Mouse (Mus musculus) heart, embryonic 13.5 days (tissue): ENCODE results near the gene Gm5592. TPM values are rescaled to one million over a fixed set of nuclear protein-coding genes. Genes with fewer than 3 reads are reported as not detected.
"Not testable (repeated sequence)": the region's sequence is repeated elsewhere in the genome, so short reads cannot be mapped to it uniquely, and the experiment has no call there.

Experiments used
- ATAC-seq: fragments of 200-750 bp; cut with Nextera tagmentation; 2 replicates; pipeline ENCODE4 v1.8.0; 2017; ENCODE audit warnings: moderate TSS enrichment; ENCODE audit not compliant: insufficient number of reproducible peaks, low FRiP score, low TSS enrichment; ENCODE audit errors: extremely low read depth
- H3K27ac ChIP-seq: fragments of 300-500 bp; sonication (generic); replicated peaks from 2 replicates; pipeline ENCODE4 v1.5.1; 2015; ENCODE audit warnings: moderate library complexity, mild to moderate bottlenecking, inconsistent platforms
- H3K27me3 ChIP-seq: fragments of 300-500 bp; sonication (generic); replicated peaks from 2 replicates; pipeline ENCODE4 v1.6.1; 2015; ENCODE audit warnings: mild to moderate bottlenecking, inconsistent platforms
- H3K36me3 ChIP-seq: fragments of 300-500 bp; sonication (generic); 2 replicates; pipeline ENCODE4 v1.6.1; 2015; ENCODE audit warnings: mild to moderate bottlenecking, inconsistent platforms
- H3K4me1 ChIP-seq: fragments of 300-500 bp; sonication (generic); 2 replicates; pipeline ENCODE4 v1.6.1; 2015; ENCODE audit warnings: inconsistent platforms
- H3K4me2 ChIP-seq: fragments of 300-500 bp; sonication (generic); 2 replicates; pipeline ENCODE4 v1.6.1; 2015; ENCODE audit warnings: inconsistent platforms, mild to moderate bottlenecking, moderate library complexity
- H3K4me3 ChIP-seq: fragments of 300-500 bp; sonication (generic); 2 replicates; pipeline ENCODE4 v1.5.1; 2015; ENCODE audit warnings: moderate library complexity, mild to moderate bottlenecking, inconsistent platforms
- H3K9ac ChIP-seq: fragments of 300-500 bp; sonication (generic); 2 replicates; pipeline ENCODE4 v1.6.1; 2015; ENCODE audit warnings: inconsistent platforms, mild to moderate bottlenecking, moderate library complexity
- H3K9me3 ChIP-seq: fragments of 300-500 bp; sonication (generic); 2 replicates; pipeline ENCODE4 v1.6.1; 2016; ENCODE audit warnings: inconsistent platforms
- WGBS: fragments of 180-500 bp; shearing (Covaris S2); methylation state at CpG from one replicate; pipeline ENCODE4 v1.1.7; 2015; ENCODE audit warnings: mixed read lengths; 5-methylcytosine and 5-hydroxymethylcytosine counted together
- polyA plus RNA-seq: library from polyadenylated mRNA; unstranded; fragments of >200 nt; fragmentation: Nextera tagmentation; extraction: Ambion mirVana; gene quantifications from 2 replicates; pipeline ENCODE4 v1.2.1, GENCODE M21; 2015

Gene Gm5592
- not detected in 2 replicates for polyA plus RNA-seq

- not testable (repeated sequence) for H3K4me2 ChIP-seq, H3K27ac ChIP-seq, H3K9me3 ChIP-seq, H3K4me1 ChIP-seq, H3K9ac ChIP-seq, H3K27me3 ChIP-seq, H3K4me3 ChIP-seq, H3K36me3 ChIP-seq, ATAC-seq
- 72% methylated on average over 4 of the region's 4 CpGs for WGBS
Observed at GRCm38 (mm10) chr7:41153541-41153940, at the start of gene Gm5592. TSS of gene Gm5592 (plus strand) at chr7:41153841.

- not testable (repeated sequence) for H3K9me3 ChIP-seq, H3K4me3 ChIP-seq, H3K27me3 ChIP-seq, H3K27ac ChIP-seq, H3K4me1 ChIP-seq, H3K4me2 ChIP-seq, H3K9ac ChIP-seq, H3K36me3 ChIP-seq, ATAC-seq
- WGBS: 78% methylated on average over 2 of the region's 2 CpGs
Observed at GRCm38 (mm10) chr7:41155806-41156205, 2.2 kb downstream of the Gm5592 start.

- not testable (repeated sequence) for ATAC-seq, H3K36me3 ChIP-seq, H3K9ac ChIP-seq, H3K4me2 ChIP-seq, H3K4me1 ChIP-seq, H3K27me3 ChIP-seq, H3K4me3 ChIP-seq, H3K27ac ChIP-seq
- H3K9me3 ChIP-seq: peaks cover 13% of the 10 kb centered on the region; the same call in 1 of the 2 replicates
- WGBS: no CpG with 5 or more reads among the region's 1 CpGs
Observed at GRCm38 (mm10) chr7:41157879-41158278, 4.2 kb downstream of the Gm5592 start.

GRCm38 (mm10) chr7:41158562-41158961 lies 4.9 kb downstream of the Gm5592 start:
- WGBS: 54% methylated on average over 2 of the region's 2 CpGs
- H3K36me3 ChIP-seq, H3K4me2 ChIP-seq, H3K4me3 ChIP-seq, H3K4me1 ChIP-seq, H3K27me3 ChIP-seq, H3K9ac ChIP-seq, ATAC-seq, H3K27ac ChIP-seq: not testable (repeated sequence)
- peaks cover 13% of the 10 kb centered on the region; the same call in 1 of the 2 replicates for H3K9me3 ChIP-seq

- no peak for ATAC-seq
- no peaks in the 10 kb centered on the region for H3K36me3 ChIP-seq
- H3K27ac ChIP-seq: no peak overlapping the region
- peaks cover 5% of the 10 kb centered on the region for H3K9me3 ChIP-seq
- H3K4me3 ChIP-seq: no peak overlapping the region
- no peak overlapping the region for H3K9ac ChIP-seq
- H3K4me2 ChIP-seq: no peak overlapping the region
- WGBS: 46% methylated on average over 4 of the region's 4 CpGs
- H3K27me3 ChIP-seq: no peaks in the 10 kb centered on the region
- H3K4me1 ChIP-seq: no peaks in the 10 kb centered on the region
Observed at GRCm38 (mm10) chr7:41193671-41194070, 40.0 kb downstream of the Gm5592 start.

Other genes starting within 250 kb of the Gm5592 start
- not detected in 2 replicates for gene 4930433I11Rik, start 166.3 kb upstream of the Gm5592 start, polyA plus RNA-seq
- gene Gm4884, start 121.1 kb upstream of the Gm5592 start, polyA plus RNA-seq: not detected in 2 replicates
- gene AI987944, start 239.5 kb downstream of the Gm5592 start, polyA plus RNA-seq: 9.2 and 10.3 TPM in 2 replicates